Mouse (Mus musculus): Measurements from ENCODE around the gene Rrp9. TPM values are rescaled to one million over a fixed set of nuclear protein-coding genes. Genes with fewer than 3 reads are reported as not detected.

The Rrp9 gene
- polyA plus RNA-seq, 1 experiment, result 82.1 TPM

GRCm38 (mm10) chr9:106531833-106532232, 56.1 kb downstream of the Rrp9 start:
- no peak overlapping the region for H3K9ac ChIP-seq (ENCODE audit: low read depth, poor library complexity, severe bottlenecking)
- TF ChIP-seq CTCF (IDR thresholded peaks at IDR 0.05; ENCODE audit: low read depth, low read length) (peak; percentile 94), EP300 (IDR thresholded peaks at IDR 0.05; ENCODE audit: insufficient read depth, low read depth, low read length) (no peak)
- no peaks in the 10 kb centered on the region for H3K4me1 ChIP-seq (ENCODE audit: control insufficient read depth, insufficient read depth, low read length)
- H3K9me3 ChIP-seq (replicated peaks; ENCODE audit: control insufficient read depth, insufficient read depth, low read length, poor library complexity, severe bottlenecking), result no peaks in the 10 kb centered on the region
- H3K36me3 ChIP-seq (ENCODE audit: control insufficient read depth, insufficient read depth, low read length, poor library complexity, severe bottlenecking), result no peaks in the 10 kb centered on the region
- H3K27me3 ChIP-seq (ENCODE audit: control insufficient read depth, insufficient read depth, low read length, poor library complexity, severe bottlenecking), result no peaks in the 10 kb centered on the region
- H3K4me3 ChIP-seq (ENCODE audit: low read depth, low read length), result no peak overlapping the region
- H3K27ac ChIP-seq (ENCODE audit: insufficient read depth, low read length), result no peak overlapping the region

- H3K4me1 ChIP-seq (ENCODE audit: control insufficient read depth, insufficient read depth, low read length), result no peaks in the 10 kb centered on the region
- no peak for TF ChIP-seq CTCF (IDR thresholded peaks at IDR 0.05; ENCODE audit: low read depth, low read length)
- 0 out of 2 replicates have a peak, but pooled peaks have one; percentile 28 for TF ChIP-seq EP300 (IDR thresholded peaks at IDR 0.05; ENCODE audit: insufficient read depth, low read depth, low read length)
- TF ChIP-seq POLR2A (IDR thresholded peaks at IDR 0.05; ENCODE audit: insufficient read depth, low read length), result no peak
- H3K36me3 ChIP-seq (ENCODE audit: control insufficient read depth, insufficient read depth, low read length, poor library complexity, severe bottlenecking), result no peaks in the 10 kb centered on the region
- H3K27ac ChIP-seq (ENCODE audit: insufficient read depth, low read length), result no peak overlapping the region
- no peak overlapping the region for H3K9ac ChIP-seq (ENCODE audit: low read depth, poor library complexity, severe bottlenecking)
- no peaks in the 10 kb centered on the region for H3K27me3 ChIP-seq (ENCODE audit: control insufficient read depth, insufficient read depth, low read length, poor library complexity, severe bottlenecking)
- no peaks in the 10 kb centered on the region for H3K9me3 ChIP-seq (replicated peaks; ENCODE audit: control insufficient read depth, insufficient read depth, low read length, poor library complexity, severe bottlenecking)
- H3K4me3 ChIP-seq (ENCODE audit: low read depth, low read length), result no peak overlapping the region
These were observed 58.5 kb downstream of the Rrp9 start for GRCm38 (mm10) chr9:106534296-106534695.

DNA sequence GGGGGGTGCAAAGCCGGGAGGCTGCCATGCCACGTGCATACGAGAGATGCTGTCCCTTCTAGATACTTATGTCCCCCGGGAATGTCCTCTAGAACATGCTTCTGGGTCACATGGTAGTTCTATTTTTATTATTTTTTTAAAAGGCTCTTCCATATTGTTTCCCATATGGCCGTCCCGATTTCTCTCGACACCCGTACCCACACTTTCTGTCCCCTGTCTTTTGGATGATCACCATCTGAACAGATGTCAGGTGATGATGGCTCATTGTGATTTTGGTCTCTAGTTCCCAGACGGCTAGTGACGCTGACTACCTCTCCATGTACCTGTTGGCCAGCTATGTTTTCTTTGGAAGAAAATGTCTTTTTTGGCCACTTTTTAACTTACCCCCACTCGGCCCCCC, 59.2 kb downstream of the Rrp9 start:
- Histone ChIP-seq H3K9me3 (replicated peaks; ENCODE audit: control insufficient read depth, insufficient read depth, low read length, poor library complexity, severe bottlenecking) (no peaks in the 10 kb centered on the region), H3K36me3 (ENCODE audit: control insufficient read depth, insufficient read depth, low read length, poor library complexity, severe bottlenecking) (no peaks in the 10 kb centered on the region), H3K9ac (ENCODE audit: low read depth, poor library complexity, severe bottlenecking) (no peak overlapping the region), H3K4me3 (ENCODE audit: low read depth, low read length) (no peak overlapping the region), H3K27me3 (ENCODE audit: control insufficient read depth, insufficient read depth, low read length, poor library complexity, severe bottlenecking) (no peaks in the 10 kb centered on the region), H3K27ac (ENCODE audit: insufficient read depth, low read length) (no peak overlapping the region), H3K4me1 (ENCODE audit: control insufficient read depth, insufficient read depth, low read length) (no peaks in the 10 kb centered on the region)
- TF ChIP-seq EP300 (IDR thresholded peaks at IDR 0.05; ENCODE audit: insufficient read depth, low read depth, low read length) (no peak), POLR2A (IDR thresholded peaks at IDR 0.05; ENCODE audit: insufficient read depth, low read length) (no peak), CTCF (IDR thresholded peaks at IDR 0.05; ENCODE audit: low read depth, low read length) (no peak)

Other genes starting within 250 kb of the Rrp9 start
- 39.8 and 41.9 TPM in 2 replicates for gene Alas1, start 227.3 kb upstream of the Rrp9 start, polyA plus RNA-seq (2011; ENCODE audit: insufficient read depth, insufficient read length, low read depth, missing spikeins)
- 24.1 and 24.3 TPM in 2 replicates for gene Poc1a, start 194.9 kb upstream of the Rrp9 start, polyA plus RNA-seq (2011; ENCODE audit: insufficient read depth, insufficient read length, low read depth, missing spikeins)
- 22.4 and 22.6 TPM in 2 replicates for gene Dusp7, start 107.3 kb upstream of the Rrp9 start, polyA plus RNA-seq (2011; ENCODE audit: insufficient read depth, insufficient read length, low read depth, missing spikeins)
- gene Rpl29, start 46.5 kb upstream of the Rrp9 start, polyA plus RNA-seq (2011; ENCODE audit: insufficient read depth, insufficient read length, low read depth, missing spikeins), result 237 and 294 TPM in 2 replicates
- gene Acy1, start 37.6 kb upstream of the Rrp9 start, polyA plus RNA-seq (2011; ENCODE audit: insufficient read depth, insufficient read length, low read depth, missing spikeins), result 33.9 and 36.0 TPM in 2 replicates
- gene Abhd14b, start 28.5 kb upstream of the Rrp9 start, polyA plus RNA-seq (2011; ENCODE audit: insufficient read depth, insufficient read length, low read depth, missing spikeins), result 6.7 and 7.5 TPM in 2 replicates
- 35.1 and 35.5 TPM in 2 replicates for gene Abhd14a, start 28.3 kb upstream of the Rrp9 start, polyA plus RNA-seq (2011; ENCODE audit: insufficient read depth, insufficient read length, low read depth, missing spikeins)
- 99.2 and 115 TPM in 2 replicates for gene Pcbp4, start 22.7 kb upstream of the Rrp9 start, polyA plus RNA-seq (2011; ENCODE audit: insufficient read depth, insufficient read length, low read depth, missing spikeins)
- 0.30 and 0.44 TPM in 2 replicates for gene Gpr62, start 10.0 kb upstream of the Rrp9 start, polyA plus RNA-seq (2011; ENCODE audit: insufficient read depth, insufficient read length, low read depth, missing spikeins)
- gene Parp3, start 986 bp downstream of the Rrp9 start, polyA plus RNA-seq (2011; ENCODE audit: insufficient read depth, insufficient read length, low read depth, missing spikeins), result 5.1 and 8.0 TPM in 2 replicates
- not detected in 2 replicates for gene Iqcf1, start 24.0 kb downstream of the Rrp9 start, polyA plus RNA-seq (2011; ENCODE audit: insufficient read depth, insufficient read length, low read depth, missing spikeins)
- gene Iqcf5, start 38.6 kb downstream of the Rrp9 start, polyA plus RNA-seq (2011; ENCODE audit: insufficient read depth, insufficient read length, low read depth, missing spikeins), result not detected in 2 replicates
- not detected in 2 replicates for gene Iqcf3, start 85.7 kb downstream of the Rrp9 start, polyA plus RNA-seq (2011; ENCODE audit: insufficient read depth, insufficient read length, low read depth, missing spikeins)
- not detected in 2 replicates for gene Iqcf4, start 95.0 kb downstream of the Rrp9 start, polyA plus RNA-seq (2011; ENCODE audit: insufficient read depth, insufficient read length, low read depth, missing spikeins)
- gene Iqcf6, start 150.6 kb downstream of the Rrp9 start, polyA plus RNA-seq (2011; ENCODE audit: insufficient read depth, insufficient read length, low read depth, missing spikeins), result not detected in 2 replicates
- not detected in 2 replicates for gene Grm2, start 180.1 kb downstream of the Rrp9 start, polyA plus RNA-seq (2011; ENCODE audit: insufficient read depth, insufficient read length, low read depth, missing spikeins)
- gene Tex264, start 210.0 kb downstream of the Rrp9 start, polyA plus RNA-seq (2011; ENCODE audit: insufficient read depth, insufficient read length, low read depth, missing spikeins), result 30.8 and 38.7 TPM in 2 replicates